Mouse (Mus musculus): ENCODE measurements around the gene Itgb3bp.

GRCm38 (mm10) chr4:99816697-99817460 lies 112.7 kb downstream of the Itgb3bp start:
- TF ChIP-seq CTCF (IDR thresholded peaks at IDR 0.05; ENCODE audit: low read depth): no peak
- no peak for TF ChIP-seq EP300 (IDR thresholded peaks at IDR 0.05; ENCODE audit: low read depth)
